ENCODE assay signal across 9 mouse cellular contexts in genomic region chr16:81201992-81202391, GRCm38 (mm10). TPM values are rescaled to one million over a fixed set of nuclear protein-coding genes. Genes with fewer than 3 reads are reported as not detected.
DNase-seq lines count a peak whose midpoint lies in the region; ATAC-seq and TF ChIP-seq lines count a peak whose summit lies in the region.
"Had no signal": no experiment of that assay in that cellular context is flagged by ENCODE, and none has a peak within 500 bp of the region (broad histone marks: within the 10 kb centered on the region; RNA-seq: fewer than 3 reads in every experiment).

No protein-coding gene starts in this region.

- H3K27ac ChIP-seq in forebrain, embryonic 10.5 days = no peak overlapping the region
- no peak overlapping the region for H3K27ac ChIP-seq in liver, embryonic 14.5 days

- ATAC-seq in liver, embryonic 14.5 days (ENCODE audit: insufficient read depth) = no peak

- no peak overlapping the region for H3K4me3 ChIP-seq in forebrain, embryonic 10.5 days
- no peak overlapping the region for H3K4me3 ChIP-seq in liver, embryonic 14.5 days (ENCODE audit: insufficient read depth in 1 of 2, low read depth in 2 of 2, low read length in 2 of 2)

- H3K27me3 ChIP-seq in forebrain, embryonic 10.5 days (ENCODE audit: poor library complexity, severe bottlenecking) = no peaks in the 10 kb centered on the region
- H3K27me3 ChIP-seq in liver, embryonic 14.5 days (ENCODE audit: control insufficient read depth, insufficient read depth, low read length) = peaks cover 9% of the 10 kb centered on the region

- no peak for TF ChIP-seq EP300 in liver, embryonic 14.5 days (IDR thresholded peaks at IDR 0.05; ENCODE audit: low read depth)

- no peaks in the 10 kb centered on the region for H3K9me3 ChIP-seq in forebrain, embryonic 10.5 days
- no peaks in the 10 kb centered on the region for H3K9me3 ChIP-seq in liver, embryonic 14.5 days (ENCODE audit: control insufficient read depth, low read length)

- peak; percentile 4 for DNase-seq in thymus, postnatal 25 days
- DNase-seq in thymus, adult 18-20 months = no peak
- DNase-seq in c-Kit-positive CD71-positive TER-119-positive erythroid progenitor cells, embryonic 14.5 days (ENCODE audit: low spot score) = peak; percentile 13
- peak; percentile 34 for DNase-seq in forebrain, embryonic 10.5 days (ENCODE audit: extremely low spot score, low spot score)
- peak; percentile 13 for DNase-seq in induced T-regulatory cell, adult 2 months (ENCODE audit: low read depth)
- DNase-seq in liver, embryonic 14.5 days (ENCODE audit: low read depth in 3 of 3, low spot score in 3 of 3) = peak in 1 of 3 experiments; percentile 2
- DNase-seq in right cerebral cortex, postnatal 14 days = peak; percentile 52
- no peak for DNase-seq in T-cell, adult 2 months (ENCODE audit: low spot score)

- no peak overlapping the region for H3K9ac ChIP-seq in liver, embryonic 14.5 days (replicated peaks)

- peak; percentile 52 for TF ChIP-seq CTCF in liver, embryonic 14.5 days (IDR thresholded peaks at IDR 0.05; ENCODE audit: low read depth)

- no peaks in the 10 kb centered on the region for H3K36me3 ChIP-seq in forebrain, embryonic 10.5 days (replicated peaks)
- no peaks in the 10 kb centered on the region for H3K36me3 ChIP-seq in liver, embryonic 14.5 days (replicated peaks; ENCODE audit: control insufficient read depth, insufficient read depth, low read depth)

- WGBS in forebrain, embryonic 10.5 days = 9% methylated on average over 4 of the region's 4 CpGs
- WGBS in liver, embryonic 14.5 days (ENCODE audit: insufficient replicate concordance) = 6% methylated on average over 4 of the region's 4 CpGs

- peaks cover 8% of the 10 kb centered on the region for H3K4me1 ChIP-seq in forebrain, embryonic 10.5 days
- H3K4me1 ChIP-seq in liver, embryonic 14.5 days (replicated peaks; ENCODE audit: control insufficient read depth in 2 of 2, insufficient read depth in 2 of 2, low read length in 1 of 2) = peaks cover 0 to 3% of the 10 kb centered on the region in 2 experiments; a peak in 2 of 4 replicates

- H3K4me2 ChIP-seq in liver, embryonic 14.5 days (ENCODE audit: low read depth) = no peak overlapping the region

RNA-seq across cellular contexts. Expression of gene Ncam2, which starts 1.5 kb away (rescaled TPM):
- polyA plus RNA-seq in forebrain, embryonic 10.5 days (2016; fragmentation: Nextera tagmentation; extraction: Ambion mirVana) = 0.50 and 0.95 TPM in 2 replicates
- 0.01 and 0.03 TPM in 2 replicates for polyA plus RNA-seq in liver, embryonic 14.5 days (2012; rRNA removed)
- 0.05 TPM in 1 of 2 replicates, not detected in the other for polyA plus RNA-seq in liver, embryonic 14.5 days (2014; fragmentation: Nextera tagmentation; extraction: Ambion mirVana)
- polyA plus RNA-seq: small intestine, adult 2 months had no signal

Comparison
In these comparisons a context has a peak if more than half of its experiments do, and no peak if none do; other contexts are left out.
1. DNase-seq: peak in thymus, postnatal 25 days (single experiment), c-Kit-positive CD71-positive TER-119-positive erythroid progenitor cells, embryonic 14.5 days (single experiment), forebrain, embryonic 10.5 days (single experiment), induced T-regulatory cell, adult 2 months (single experiment) and right cerebral cortex, postnatal 14 days (single experiment); none in thymus, adult 18-20 months (0 of 2) and T-cell, adult 2 months (single experiment).